Mouse (Mus musculus) G1E (cell line): ENCODE measurements around the gene Slc36a3. TPM values are rescaled to one million over a fixed set of nuclear protein-coding genes. Genes with fewer than 3 reads are reported as not detected.

Source experiments
- ATAC-seq: 2 replicates; pipeline ENCODE4 v1.8.0; 2016; ENCODE audit warnings: mild to moderate bottlenecking; ENCODE audit not compliant: insufficient number of reproducible peaks, poor library complexity, low FRiP score, severe bottlenecking; ENCODE audit errors: extremely low read depth
- DNase-seq: peaks from one replicate; pipeline ENCODE4 v3.0.0; 2012; ENCODE audit warnings: low spot score
- H3K27me3 ChIP-seq: 2 replicates; pipeline ENCODE4 v1.6.1; 2012; ENCODE audit warnings: mild to moderate bottlenecking, low read length, inconsistent platforms; ENCODE audit not compliant: insufficient read depth
- H3K36me3 ChIP-seq: replicated peaks from 2 replicates; pipeline ENCODE3; 2012; ENCODE audit warnings: mild to moderate bottlenecking, inconsistent platforms
- H3K4me1 ChIP-seq: 2 replicates; pipeline ENCODE4 v1.6.1; 2012; ENCODE audit warnings: low read depth, low read length, inconsistent platforms, mixed read lengths; ENCODE audit not compliant: insufficient read depth
- H3K4me3 ChIP-seq: 2 replicates; pipeline ENCODE4 v1.5.1; 2012; ENCODE audit warnings: low read depth, mild to moderate bottlenecking, inconsistent platforms, low read length, moderate library complexity, mixed read lengths
- H3K9me3 ChIP-seq: replicated peaks from 2 replicates; pipeline ENCODE4 v1.6.1; 2012; ENCODE audit warnings: inconsistent platforms
- CTCF ChIP-seq: IDR thresholded peaks from 2 replicates; pipeline ENCODE4 v1.5.1; 2012; ENCODE audit warnings: low read depth, low read length, inconsistent platforms, mixed read lengths
- GATA1 ChIP-seq: IDR thresholded peaks from 2 replicates; pipeline ENCODE4 v1.6.1; 2012; ENCODE audit warnings: borderline replicate concordance, low read length, inconsistent platforms, mixed read lengths
- GATA2 ChIP-seq: IDR thresholded peaks from 2 replicates; pipeline ENCODE4 v1.6.1; 2012; ENCODE audit warnings: low read depth, low read length, inconsistent platforms, borderline replicate concordance
- POLR2AphosphoS5 ChIP-seq: IDR thresholded peaks from 2 replicates; pipeline ENCODE4 v1.6.1; 2012; ENCODE audit warnings: low read depth, low read length, inconsistent platforms; ENCODE audit not compliant: insufficient replicate concordance
- TAL1 ChIP-seq: conservative IDR thresholded peaks from 2 replicates; pipeline ENCODE4 v1.6.1; 2012; ENCODE audit warnings: low read depth, low read length, inconsistent platforms, mixed read lengths
- polyA plus RNA-seq: library from polyadenylated mRNA; stranded (reverse); fragments of >175 nt; gene quantifications from 2 replicates; pipeline ENCODE4 v1.2.3, GENCODE M21; 2012
- total RNA-seq, 2 experiments: library from RNA; stranded (forward) in 1 of 2; stranded (reverse) in 1 of 2; fragments of 200-1000 nt in 1 of 2; fragments of >200 nt in 1 of 2; fragmentation: Nextera tagmentation in 1 of 2; gene quantifications; 2 replicates each; pipeline ENCODE4 v1.2.3; 2014 to 2017

The Slc36a3 gene
- total and polyA plus RNA-seq, 3 experiments, result 0.16 TPM; not detected in 2

GRCm38 (mm10) chr11:55077331-55078231, 73.9 kb downstream of the Slc36a3 start, which contains the start of gene Ccdc69:
Ccdc69 (minus strand) TSS chr11:55078131.
- ATAC-seq (no peak), DNase-seq (no peak)

GRCm38 (mm10) chr11:55076234-55076633, 75.3 kb downstream of the Slc36a3 start:
- peaks cover 37% of the 10 kb centered on the region for H3K27me3 ChIP-seq
- no peak overlapping the region for H3K4me3 ChIP-seq
- TF ChIP-seq POLR2AphosphoS5, result no peak
- no peak for TF ChIP-seq GATA2
- TF ChIP-seq GATA1, result no peak
- no peak for TF ChIP-seq CTCF
- TF ChIP-seq TAL1, result no peak
- H3K9me3 ChIP-seq, result no peaks in the 10 kb centered on the region
- no peak for ATAC-seq
- no peaks in the 10 kb centered on the region for H3K36me3 ChIP-seq
- DNase-seq, result no peak
- no peaks in the 10 kb centered on the region for H3K4me1 ChIP-seq

More at GRCm38 (mm10) chr11:55077331-55078231, 73.9 kb downstream of the Slc36a3 start, which contains the start of gene Ccdc69:
- TF ChIP-seq POLR2AphosphoS5, result no peak
- no peak within 1 kb of the TSS for H3K4me3 ChIP-seq
- H3K4me1 ChIP-seq, result no peaks in the 10 kb centered on the region
- H3K27me3 ChIP-seq, result peaks cover 36% of the 10 kb centered on the region
- no peaks in the 10 kb centered on the region for H3K9me3 ChIP-seq
- no peaks in the 10 kb centered on the region for H3K36me3 ChIP-seq

GRCm38 (mm10) chr11:55075602-55076001, 75.9 kb downstream of the Slc36a3 start:
- Histone ChIP-seq H3K36me3 (no peaks in the 10 kb centered on the region), H3K9me3 (no peaks in the 10 kb centered on the region), H3K4me3 (no peak overlapping the region), H3K4me1 (no peaks in the 10 kb centered on the region), H3K27me3 (peaks cover 34% of the 10 kb centered on the region)
- no peak for DNase-seq
- ATAC-seq, result no peak
- TF ChIP-seq TAL1 (no peak), GATA1 (no peak), GATA2 (no peak), CTCF (no peak)

Other genes starting within 250 kb of the Slc36a3 start
- not detected in 2 replicates for gene Gpx3, start 249.3 kb downstream of the Slc36a3 start, total RNA-seq (2014; fragmentation: Nextera tagmentation)
- gene Gpx3, start 249.3 kb downstream of the Slc36a3 start, total RNA-seq (2017), result not detected in 2 replicates
- not detected in 2 replicates for gene Gpx3, start 249.3 kb downstream of the Slc36a3 start, polyA plus RNA-seq
- gene Tnip1, start 188.8 kb downstream of the Slc36a3 start, total RNA-seq (2014; fragmentation: Nextera tagmentation), result 17.3 and 22.4 TPM in 2 replicates
- 9.6 and 11.6 TPM in 2 replicates for gene Tnip1, start 188.8 kb downstream of the Slc36a3 start, total RNA-seq (2017)
- 29.9 and 31.9 TPM in 2 replicates for gene Tnip1, start 188.8 kb downstream of the Slc36a3 start, polyA plus RNA-seq
- not detected in 2 replicates for gene Anxa6, start 118.3 kb downstream of the Slc36a3 start, total RNA-seq (2014; fragmentation: Nextera tagmentation)
- 0.87 and 1.5 TPM in 2 replicates for gene Anxa6, start 118.3 kb downstream of the Slc36a3 start, total RNA-seq (2017)
- gene Anxa6, start 118.3 kb downstream of the Slc36a3 start, polyA plus RNA-seq, result 0.04 and 0.07 TPM in 2 replicates
- not detected in 2 replicates for gene Ccdc69, start 73.6 kb downstream of the Slc36a3 start, total RNA-seq (2014; fragmentation: Nextera tagmentation)
- not detected in 2 replicates for gene Ccdc69, start 73.6 kb downstream of the Slc36a3 start, total RNA-seq (2017)
- not detected in 2 replicates for gene Ccdc69, start 73.6 kb downstream of the Slc36a3 start, polyA plus RNA-seq
- gene Gm2a, start 53.6 kb downstream of the Slc36a3 start, total RNA-seq (2014; fragmentation: Nextera tagmentation), result not detected in 2 replicates
- gene Gm2a, start 53.6 kb downstream of the Slc36a3 start, total RNA-seq (2017), result 0.05 and 0.06 TPM in 2 replicates
- gene Gm2a, start 53.6 kb downstream of the Slc36a3 start, polyA plus RNA-seq, result not detected in 2 replicates
- not detected in 2 replicates for gene Slc36a2, start 33.4 kb upstream of the Slc36a3 start, total RNA-seq (2014; fragmentation: Nextera tagmentation)
- 0.16 TPM in 1 of 2 replicates, not detected in the other for gene Slc36a2, start 33.4 kb upstream of the Slc36a3 start, total RNA-seq (2017)
- not detected in 2 replicates for gene Slc36a2, start 33.4 kb upstream of the Slc36a3 start, polyA plus RNA-seq
- 5.3 and 6.2 TPM in 2 replicates for gene Slc36a1, start 52.6 kb upstream of the Slc36a3 start, total RNA-seq (2014; fragmentation: Nextera tagmentation)
- gene Slc36a1, start 52.6 kb upstream of the Slc36a3 start, total RNA-seq (2017), result 5.5 and 5.8 TPM in 2 replicates
- gene Slc36a1, start 52.6 kb upstream of the Slc36a3 start, polyA plus RNA-seq, result 4.4 and 6.7 TPM in 2 replicates
- gene Fat2, start 184.9 kb upstream of the Slc36a3 start, total RNA-seq (2014; fragmentation: Nextera tagmentation), result not detected in 2 replicates
- gene Fat2, start 184.9 kb upstream of the Slc36a3 start, total RNA-seq (2017), result 0.06 and 0.11 TPM in 2 replicates
- gene Fat2, start 184.9 kb upstream of the Slc36a3 start, polyA plus RNA-seq, result not detected in 2 replicates